Mouse (Mus musculus): ENCODE results near the gene Map6. TPM values are rescaled to one million over a fixed set of nuclear protein-coding genes. Genes with fewer than 3 reads are reported as not detected.

The Map6 gene
- polyA plus RNA-seq, 1 experiment from 2014 or later: 1.7 TPM

DNA sequence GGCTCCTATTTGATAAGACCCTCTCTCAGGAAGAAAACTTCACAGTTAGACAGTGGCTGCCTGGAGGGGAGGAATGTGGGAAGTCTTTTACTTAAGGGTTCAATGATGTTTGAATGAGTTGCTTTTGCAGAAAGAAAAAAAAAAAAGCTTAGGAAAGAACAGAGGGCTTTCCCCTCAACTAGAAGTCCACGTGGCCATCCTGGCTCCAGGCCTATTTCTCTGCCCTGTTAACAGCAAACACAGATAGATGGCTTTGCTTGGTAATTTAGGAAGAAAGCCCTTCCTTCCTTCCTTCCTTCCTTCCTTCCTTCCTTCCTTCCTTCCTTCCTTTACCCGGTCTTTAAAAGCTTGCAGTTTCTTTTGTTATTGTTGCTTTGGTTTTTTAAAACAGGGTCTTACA is 32.3 kb upstream of the Map6 start:
- no peak overlapping the region for H3K9ac ChIP-seq (replicated peaks; ENCODE audit: low read length)
- H3K27me3 ChIP-seq (ENCODE audit: insufficient read depth, low read length): no peaks in the 10 kb centered on the region
- no peak overlapping the region for H3K4me2 ChIP-seq (replicated peaks; ENCODE audit: low read depth, low read length)
- peaks cover 14% of the 10 kb centered on the region for H3K4me1 ChIP-seq (ENCODE audit: insufficient read depth, low read length)
- no peaks in the 10 kb centered on the region for H3K9me3 ChIP-seq (ENCODE audit: low read length)
- H3K27ac ChIP-seq (ENCODE audit: low read length): no peak overlapping the region
- H3K4me3 ChIP-seq (ENCODE audit: low read length): no peak overlapping the region
- ATAC-seq (ENCODE audit: low FRiP score, low TSS enrichment): no peak
- WGBS: 47% methylated on average over 2 of the region's 2 CpGs
- no peaks in the 10 kb centered on the region for H3K36me3 ChIP-seq (ENCODE audit: insufficient read depth, low read length)

DNA sequence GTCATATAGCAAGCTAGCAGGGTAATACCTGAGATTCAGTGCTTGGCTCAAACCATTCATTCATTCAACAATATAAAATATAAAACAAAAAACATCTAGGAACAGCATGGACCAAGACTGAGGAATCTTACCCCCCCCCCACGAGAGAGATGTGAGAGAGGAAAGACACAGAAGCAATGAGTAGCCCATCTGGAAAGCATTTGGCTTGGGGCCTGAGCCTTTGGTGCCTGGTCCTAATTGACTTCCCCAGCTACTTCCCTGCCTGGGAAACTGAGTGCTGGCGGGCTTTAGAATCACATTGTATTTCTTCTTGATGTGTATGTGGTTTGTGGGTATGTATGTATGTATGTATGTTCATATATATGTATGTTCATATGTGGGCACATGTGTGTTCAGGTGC is 31.6 kb upstream of the Map6 start:
- Histone ChIP-seq H3K36me3 (ENCODE audit: insufficient read depth, low read length) (no peaks in the 10 kb centered on the region), H3K9me3 (ENCODE audit: low read length) (no peaks in the 10 kb centered on the region), H3K27me3 (ENCODE audit: insufficient read depth, low read length) (no peaks in the 10 kb centered on the region), H3K27ac (ENCODE audit: low read length) (no peak overlapping the region), H3K9ac (replicated peaks; ENCODE audit: low read length) (no peak overlapping the region), H3K4me3 (ENCODE audit: low read length) (no peak overlapping the region), H3K4me1 (ENCODE audit: insufficient read depth, low read length) (peaks cover 14% of the 10 kb centered on the region), H3K4me2 (replicated peaks; ENCODE audit: low read depth, low read length) (no peak overlapping the region)
- 71% methylated on average over 2 of the region's 2 CpGs for WGBS
- ATAC-seq (ENCODE audit: low FRiP score, low TSS enrichment): no peak

- Histone ChIP-seq H3K4me1 (ENCODE audit: insufficient read depth, low read length) (peaks cover 14% of the 10 kb centered on the region), H3K9me3 (ENCODE audit: low read length) (no peaks in the 10 kb centered on the region), H3K4me2 (replicated peaks; ENCODE audit: low read depth, low read length) (no peak overlapping the region), H3K36me3 (ENCODE audit: insufficient read depth, low read length) (no peaks in the 10 kb centered on the region), H3K27ac (ENCODE audit: low read length) (no peak overlapping the region), H3K4me3 (ENCODE audit: low read length) (no peak overlapping the region), H3K27me3 (ENCODE audit: insufficient read depth, low read length) (no peaks in the 10 kb centered on the region), H3K9ac (replicated peaks; ENCODE audit: low read length) (no peak overlapping the region)
- WGBS: 38% methylated on average over 8 of the region's 8 CpGs
- ATAC-seq (ENCODE audit: low FRiP score, low TSS enrichment): no peak
Measured at GRCm38 (mm10) chr7:99236888-99237660, 30.2 kb upstream of the Map6 start.

- Histone ChIP-seq H3K4me2 (replicated peaks; ENCODE audit: low read depth, low read length) (peak within 1 kb of the TSS; percentile 58), H3K9ac (replicated peaks; ENCODE audit: low read length) (peak within 1 kb of the TSS; percentile 40; the same call in 1 of the 2 replicates), H3K9me3 (ENCODE audit: low read length) (no peaks in the 10 kb centered on the region), H3K27ac (ENCODE audit: low read length) (no peak within 1 kb of the TSS), H3K27me3 (ENCODE audit: insufficient read depth, low read length) (no peaks in the 10 kb centered on the region), H3K4me1 (ENCODE audit: insufficient read depth, low read length) (peaks cover 14% of the 10 kb centered on the region), H3K36me3 (ENCODE audit: insufficient read depth, low read length) (no peaks in the 10 kb centered on the region), H3K4me3 (ENCODE audit: low read length) (peak within 1 kb of the TSS; percentile 37)
- WGBS: 3% methylated on average over 13 of the region's 13 CpGs
- peak; percentile 96 for ATAC-seq (ENCODE audit: low FRiP score, low TSS enrichment)
Measured at GRCm38 (mm10) chr7:99238417-99238816, 28.8 kb upstream of the Map6 start, which contains the start of gene Mogat2. TSS of gene Mogat2 (minus strand) at chr7:99238619.

DNA sequence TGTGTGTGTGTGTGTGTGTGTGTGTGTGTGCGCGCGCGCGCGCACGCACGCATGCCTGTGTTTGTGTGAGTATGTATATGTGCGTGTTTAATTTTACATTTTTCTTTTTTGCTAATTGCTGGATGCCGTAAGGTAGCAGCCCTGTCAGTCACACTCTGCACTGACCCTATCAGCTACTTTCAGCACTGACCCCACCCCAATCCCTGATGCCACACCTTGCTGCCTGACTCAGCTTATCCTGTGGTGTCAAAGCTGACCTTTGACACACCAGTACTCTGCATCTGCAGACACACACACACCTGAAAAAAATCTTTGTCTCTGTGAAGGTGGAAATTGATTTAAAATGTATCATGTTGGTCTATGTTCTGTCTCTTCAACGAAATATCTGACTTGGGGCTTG is 25.1 kb upstream of the Map6 start:
- Histone ChIP-seq H3K4me3 (ENCODE audit: low read length) (no peak overlapping the region), H3K9ac (replicated peaks; ENCODE audit: low read length) (no peak overlapping the region), H3K4me1 (ENCODE audit: insufficient read depth, low read length) (peaks cover 14% of the 10 kb centered on the region), H3K36me3 (ENCODE audit: insufficient read depth, low read length) (no peaks in the 10 kb centered on the region), H3K9me3 (ENCODE audit: low read length) (no peaks in the 10 kb centered on the region), H3K27me3 (ENCODE audit: insufficient read depth, low read length) (no peaks in the 10 kb centered on the region), H3K27ac (ENCODE audit: low read length) (no peak overlapping the region), H3K4me2 (replicated peaks; ENCODE audit: low read depth, low read length) (no peak overlapping the region)
- 95% methylated on average over 11 of the region's 11 CpGs for WGBS
- no peak for ATAC-seq (ENCODE audit: low FRiP score, low TSS enrichment)

DNA sequence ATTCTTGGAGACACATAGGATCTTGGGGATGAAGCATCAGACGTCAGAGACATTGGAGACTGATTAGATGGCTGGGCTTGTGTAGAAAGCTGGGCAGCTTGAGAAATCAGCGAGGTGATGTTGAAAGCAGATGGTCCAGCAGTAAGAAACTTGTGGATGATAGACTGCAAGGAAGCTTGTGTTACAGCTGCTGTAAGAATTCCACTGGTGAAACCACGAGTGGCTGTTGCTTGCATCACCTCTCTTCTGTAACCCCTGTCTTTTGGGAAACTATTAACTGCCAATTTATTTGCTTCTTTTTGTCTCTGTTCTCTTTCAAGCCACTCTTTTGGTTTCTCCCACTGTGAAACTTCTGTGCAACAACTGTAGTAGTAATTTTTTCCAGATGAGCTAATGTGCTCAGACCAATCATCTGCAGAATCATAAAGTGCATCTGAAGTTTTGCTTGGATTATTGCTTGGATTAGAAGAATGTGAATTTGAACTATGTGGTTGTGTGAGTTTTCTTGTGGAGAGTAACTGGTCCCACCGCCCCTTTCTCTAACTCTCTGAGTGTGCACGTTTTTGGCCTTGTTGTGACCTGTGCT is 19.0 kb upstream of the Map6 start:
- peaks cover 12% of the 10 kb centered on the region for H3K27me3 ChIP-seq (ENCODE audit: insufficient read depth, low read length)
- 40% methylated on average over 5 of the region's 5 CpGs for WGBS
- ATAC-seq (ENCODE audit: low FRiP score, low TSS enrichment): no peak

GRCm38 (mm10) chr7:99248906-99249581 is 18.2 kb upstream of the Map6 start:
- Histone ChIP-seq H3K36me3 (ENCODE audit: insufficient read depth, low read length) (no peaks in the 10 kb centered on the region), H3K9me3 (ENCODE audit: low read length) (no peaks in the 10 kb centered on the region), H3K4me3 (ENCODE audit: low read length) (peak overlapping the region; percentile 47), H3K27ac (ENCODE audit: low read length) (no peak overlapping the region), H3K27me3 (ENCODE audit: insufficient read depth, low read length) (peaks cover 12% of the 10 kb centered on the region), H3K4me2 (replicated peaks; ENCODE audit: low read depth, low read length) (peak overlapping the region; percentile 66), H3K4me1 (ENCODE audit: insufficient read depth, low read length) (peaks cover 7% of the 10 kb centered on the region; the same call in 1 of the 2 replicates), H3K9ac (replicated peaks; ENCODE audit: low read length) (peak overlapping the region; percentile 46)
- 1% methylated on average over 38 of the region's 44 CpGs for WGBS
- peak; percentile 53; the same call in 1 of the 2 replicates for ATAC-seq (ENCODE audit: low FRiP score, low TSS enrichment)

More for the DNA sequence above, 19.0 kb upstream of the Map6 start:
- H3K27ac ChIP-seq (ENCODE audit: low read length): no peak overlapping the region
- H3K4me2 ChIP-seq (replicated peaks; ENCODE audit: low read depth, low read length): no peak overlapping the region
- H3K4me1 ChIP-seq (ENCODE audit: insufficient read depth, low read length): peaks cover 7% of the 10 kb centered on the region; the same call in 1 of the 2 replicates
- H3K36me3 ChIP-seq (ENCODE audit: insufficient read depth, low read length): no peaks in the 10 kb centered on the region
- H3K9me3 ChIP-seq (ENCODE audit: low read length): no peaks in the 10 kb centered on the region
- no peak overlapping the region for H3K4me3 ChIP-seq (ENCODE audit: low read length)
- no peak overlapping the region for H3K9ac ChIP-seq (replicated peaks; ENCODE audit: low read length)

GRCm38 (mm10) chr7:99249582-99249911 is 17.7 kb upstream of the Map6 start:
- no peak overlapping the region for H3K27ac ChIP-seq (ENCODE audit: low read length)
- no peak overlapping the region for H3K9ac ChIP-seq (replicated peaks; ENCODE audit: low read length)
- no peaks in the 10 kb centered on the region for H3K9me3 ChIP-seq (ENCODE audit: low read length)
- peaks cover 7% of the 10 kb centered on the region; the same call in 1 of the 2 replicates for H3K4me1 ChIP-seq (ENCODE audit: insufficient read depth, low read length)
- peaks cover 12% of the 10 kb centered on the region for H3K27me3 ChIP-seq (ENCODE audit: insufficient read depth, low read length)
- peak; percentile 61; the same call in 1 of the 2 replicates for ATAC-seq (ENCODE audit: low FRiP score, low TSS enrichment)
- peak overlapping the region; percentile 47 for H3K4me3 ChIP-seq (ENCODE audit: low read length)
- no peaks in the 10 kb centered on the region for H3K36me3 ChIP-seq (ENCODE audit: insufficient read depth, low read length)
- peak overlapping the region; percentile 66 for H3K4me2 ChIP-seq (replicated peaks; ENCODE audit: low read depth, low read length)
- 2% methylated on average over 10 of the region's 10 CpGs for WGBS

- 46% methylated on average over 9 of the region's 9 CpGs for WGBS
- no peaks in the 10 kb centered on the region for H3K36me3 ChIP-seq (ENCODE audit: insufficient read depth, low read length)
- no peaks in the 10 kb centered on the region for H3K9me3 ChIP-seq (ENCODE audit: low read length)
- ATAC-seq (ENCODE audit: low FRiP score, low TSS enrichment): no peak
- H3K4me1 ChIP-seq (ENCODE audit: insufficient read depth, low read length): peaks cover 7% of the 10 kb centered on the region; the same call in 1 of the 2 replicates
- no peak overlapping the region for H3K4me3 ChIP-seq (ENCODE audit: low read length)
- no peak overlapping the region for H3K27ac ChIP-seq (ENCODE audit: low read length)
- no peak overlapping the region for H3K9ac ChIP-seq (replicated peaks; ENCODE audit: low read length)
- H3K4me2 ChIP-seq (replicated peaks; ENCODE audit: low read depth, low read length): no peak overlapping the region
- H3K27me3 ChIP-seq (ENCODE audit: insufficient read depth, low read length): peaks cover 12% of the 10 kb centered on the region
Measured at GRCm38 (mm10) chr7:99250386-99250785, 16.9 kb upstream of the Map6 start.

All from kidney, embryonic 16.5 days (tissue).